Mouse (Mus musculus) bone marrow macrophage, adult 2 months (primary cell): ENCODE results near the gene Znhit6.

Experiments
- CTCF ChIP-seq: IDR thresholded peaks from 2 replicates; pipeline ENCODE4 v1.5.1; 2012; ENCODE audit warnings: low read depth, mild to moderate bottlenecking, low read length, moderate library complexity
- POLR2A ChIP-seq: IDR thresholded peaks from 2 replicates; pipeline ENCODE4 v1.6.1; 2012; ENCODE audit warnings: mild to moderate bottlenecking, low read depth, low read length, borderline replicate concordance

DNA sequence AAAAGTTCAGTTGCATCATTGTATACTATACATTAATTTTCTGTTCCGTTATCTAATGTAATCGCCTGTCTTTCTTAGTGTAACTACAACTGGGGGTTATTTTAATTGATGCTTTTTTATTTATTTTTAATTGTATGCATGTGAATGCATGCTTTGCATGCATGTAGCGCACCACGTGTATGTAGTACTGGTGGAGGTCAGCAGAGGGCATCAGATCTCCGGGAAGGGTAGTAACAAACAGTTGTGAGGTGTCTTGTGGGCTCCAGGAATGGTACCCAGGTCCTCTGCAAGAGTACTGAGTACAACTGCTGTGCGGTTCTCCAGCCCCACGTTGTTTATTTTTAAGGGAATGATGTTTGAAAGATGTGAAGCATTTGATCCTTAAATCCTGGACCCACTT is 23.1 kb downstream of the Znhit6 start:
- no peak for TF ChIP-seq CTCF
- TF ChIP-seq POLR2A: no peak
